Mouse (Mus musculus) brain, embryonic 14.5 days (tissue): Measurements from ENCODE around the gene 2510009E07Rik. TPM values are rescaled to one million over a fixed set of nuclear protein-coding genes. Genes with fewer than 3 reads are reported as not detected.

Experiments
- DNase-seq: peaks from one replicate; pipeline ENCODE4 v3.0.0-alpha.2; 2011; ENCODE audit warnings: low read depth
- CTCF ChIP-seq: fragments of 200-500 bp; IDR thresholded peaks from 2 replicates; pipeline ENCODE4 v1.5.1; 2012; ENCODE audit warnings: inconsistent platforms, mild to moderate bottlenecking, moderate library complexity, borderline replicate concordance; ENCODE audit not compliant: insufficient read depth, insufficient read length; ENCODE audit errors: extremely low read depth
- POLR2A ChIP-seq: fragments of 200-500 bp; IDR thresholded peaks from 2 replicates; pipeline ENCODE4 v1.6.1; 2012; ENCODE audit warnings: mild to moderate bottlenecking, inconsistent platforms, borderline replicate concordance; ENCODE audit not compliant: poor library complexity, insufficient read depth, insufficient read length, severe bottlenecking; ENCODE audit errors: extremely low read depth
- polyA plus RNA-seq: library from polyadenylated mRNA; depleted of rRNA; stranded (reverse); fragments of >200 nt; gene quantifications from 2 replicates; pipeline ENCODE4 v1.2.3, GENCODE M21; 2012; rRNA removed

2510009E07Rik gene
- polyA plus RNA-seq, 1 experiment, result 57.0 TPM

DNA sequence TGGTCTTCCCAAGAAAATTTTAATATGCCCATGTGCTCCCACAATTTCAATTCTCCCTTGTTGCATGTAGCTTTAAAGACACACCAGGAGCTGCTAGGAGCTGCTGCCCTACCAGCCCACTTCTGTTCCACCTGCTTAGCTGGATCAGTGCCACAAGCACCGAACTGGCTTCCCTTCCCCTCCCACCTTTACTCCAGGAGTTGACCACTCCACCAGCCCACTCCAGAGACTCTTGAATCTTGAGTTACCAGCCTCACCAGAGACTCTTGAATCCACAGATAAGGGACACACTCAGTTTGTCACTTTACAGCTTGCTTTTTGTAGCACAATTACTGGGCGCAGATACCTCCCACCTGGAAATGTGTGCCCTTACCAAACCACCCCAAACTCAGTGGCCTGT lies 73.8 kb downstream of the 2510009E07Rik start:
- DNase-seq, result no peak
- TF ChIP-seq POLR2A (no peak), CTCF (no peak)

DNA sequence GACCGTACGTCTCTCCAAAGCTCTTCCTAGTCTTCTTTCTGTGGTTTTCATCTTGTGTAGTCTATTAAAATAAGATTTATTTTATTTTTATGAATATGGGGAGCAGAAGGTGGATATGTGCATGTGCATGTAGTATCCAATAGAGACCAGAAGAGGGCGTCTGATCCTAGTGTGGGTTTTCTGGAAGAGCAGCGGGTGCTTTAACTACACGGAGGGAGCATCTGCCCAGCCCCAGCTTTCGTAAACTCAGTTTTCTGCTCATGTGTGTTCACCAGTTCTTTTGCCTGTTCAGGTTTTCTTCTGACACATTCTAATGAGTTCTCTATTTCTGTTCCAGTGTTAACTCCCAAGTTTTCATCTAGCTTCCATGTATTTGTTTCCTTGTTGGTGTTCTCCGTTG lies 78.7 kb downstream of the 2510009E07Rik start:
- TF ChIP-seq POLR2A (no peak), CTCF (peak; percentile 54; the same call in 1 of the 2 replicates)
- peak; percentile 59 for DNase-seq

DNA sequence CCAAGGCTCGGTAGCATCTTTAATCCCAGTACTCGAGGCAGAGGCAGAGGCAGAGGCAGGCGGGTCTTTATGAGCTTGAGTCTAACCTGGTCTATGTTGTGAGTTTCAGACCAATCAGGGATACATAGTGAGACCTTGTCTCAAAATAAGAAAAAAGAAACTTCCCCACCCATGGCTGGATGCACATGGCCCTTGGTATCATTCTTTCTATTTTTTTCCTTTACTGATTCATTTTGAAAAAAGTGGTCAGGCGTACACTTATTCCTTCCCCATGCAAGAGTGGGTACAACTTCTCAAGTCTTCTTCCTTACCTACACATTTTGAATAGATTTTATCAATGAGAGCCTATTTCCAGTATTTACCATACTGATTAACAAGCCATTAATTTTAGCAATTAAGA lies 84.0 kb downstream of the 2510009E07Rik start:
- TF ChIP-seq POLR2A, result no peak
- TF ChIP-seq CTCF, result no peak
- no peak for DNase-seq

DNA sequence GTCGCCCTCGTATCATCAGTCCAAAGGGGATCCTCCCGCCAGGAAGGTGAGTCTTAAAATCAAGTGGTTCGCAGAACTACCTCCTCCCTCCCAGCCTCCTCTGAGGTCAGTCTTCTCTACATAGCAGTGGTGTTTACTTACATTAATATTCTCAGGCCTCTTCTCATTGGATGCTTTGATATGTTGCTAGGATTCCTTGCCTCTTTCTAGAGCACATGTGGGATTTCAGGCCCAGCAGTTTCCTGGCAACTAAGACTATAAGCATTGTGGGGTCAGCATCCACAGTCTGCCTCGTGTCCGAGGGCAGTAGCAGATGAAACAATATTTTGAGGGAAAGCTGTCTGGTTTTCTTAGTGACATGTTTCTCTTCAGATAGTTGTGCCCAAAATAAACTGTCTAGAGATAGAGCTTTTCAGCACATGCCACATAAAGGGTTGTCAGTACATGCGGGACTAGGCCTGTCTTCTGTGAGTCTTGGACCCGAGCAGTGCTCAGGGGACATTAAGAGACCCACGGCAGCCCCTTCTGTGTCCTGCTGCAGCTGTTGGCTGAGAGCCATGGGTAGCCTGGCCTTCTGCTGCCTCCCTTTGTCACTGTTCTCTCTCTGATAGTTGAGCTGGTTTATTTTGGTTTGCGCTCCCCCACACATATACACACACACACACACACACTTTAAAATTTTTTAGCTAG lies 86.1 kb downstream of the 2510009E07Rik start:
- peak; percentile 74 for DNase-seq
- no peak for TF ChIP-seq CTCF
- no peak for TF ChIP-seq POLR2A

DNA sequence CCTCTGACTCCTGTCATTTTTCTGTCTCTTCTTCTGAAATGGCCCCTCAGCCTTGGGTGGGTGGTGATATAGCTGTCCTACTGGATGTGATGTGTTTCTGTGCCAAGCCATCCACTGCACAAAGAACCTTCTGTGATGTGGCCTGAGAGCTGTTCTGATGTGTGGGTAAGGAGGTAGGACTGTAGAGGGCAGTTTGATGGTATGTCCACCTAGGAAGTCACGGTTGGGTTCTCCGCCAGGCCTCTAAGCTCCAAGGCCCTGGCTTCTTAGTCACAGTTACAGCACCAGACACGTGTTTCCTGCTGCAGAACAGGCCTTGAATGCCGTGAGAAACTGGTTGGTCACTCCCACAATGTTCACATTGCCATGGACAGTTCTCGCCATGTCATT lies 86.8 kb downstream of the 2510009E07Rik start:
- no peak for TF ChIP-seq POLR2A
- no peak for TF ChIP-seq CTCF
- no peak for DNase-seq

DNA sequence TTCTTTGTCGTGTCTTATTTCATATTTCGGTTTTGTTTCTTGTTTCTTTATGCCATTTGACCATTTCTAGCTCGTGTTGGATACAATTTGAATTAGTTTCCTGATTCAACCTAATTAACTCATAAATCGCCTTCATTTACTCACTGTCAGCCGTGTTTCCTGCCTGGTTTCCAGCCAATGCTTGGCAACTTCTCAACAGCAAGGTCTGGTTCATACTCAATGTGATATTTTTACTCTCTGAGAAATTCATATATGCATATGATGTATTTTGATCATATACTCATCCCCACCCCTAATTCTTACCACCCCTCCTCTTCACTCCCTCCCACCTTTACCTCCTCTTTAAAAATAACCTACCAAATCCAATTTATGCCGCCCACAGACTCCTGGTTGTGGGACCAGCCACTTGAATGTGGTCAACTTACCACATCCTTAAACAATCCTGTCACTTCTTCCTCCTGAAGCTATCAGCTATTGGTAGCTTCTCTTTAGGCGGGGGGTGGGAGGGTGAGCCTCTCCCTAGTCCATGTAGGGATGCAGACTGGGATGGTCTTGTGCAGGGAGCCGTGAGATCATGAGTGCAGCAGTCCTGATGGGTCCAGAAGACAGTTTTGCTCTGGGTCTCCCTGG lies 87.3 kb downstream of the 2510009E07Rik start:
- TF ChIP-seq POLR2A (no peak), CTCF (no peak)
- peak; percentile 29 for DNase-seq

DNA sequence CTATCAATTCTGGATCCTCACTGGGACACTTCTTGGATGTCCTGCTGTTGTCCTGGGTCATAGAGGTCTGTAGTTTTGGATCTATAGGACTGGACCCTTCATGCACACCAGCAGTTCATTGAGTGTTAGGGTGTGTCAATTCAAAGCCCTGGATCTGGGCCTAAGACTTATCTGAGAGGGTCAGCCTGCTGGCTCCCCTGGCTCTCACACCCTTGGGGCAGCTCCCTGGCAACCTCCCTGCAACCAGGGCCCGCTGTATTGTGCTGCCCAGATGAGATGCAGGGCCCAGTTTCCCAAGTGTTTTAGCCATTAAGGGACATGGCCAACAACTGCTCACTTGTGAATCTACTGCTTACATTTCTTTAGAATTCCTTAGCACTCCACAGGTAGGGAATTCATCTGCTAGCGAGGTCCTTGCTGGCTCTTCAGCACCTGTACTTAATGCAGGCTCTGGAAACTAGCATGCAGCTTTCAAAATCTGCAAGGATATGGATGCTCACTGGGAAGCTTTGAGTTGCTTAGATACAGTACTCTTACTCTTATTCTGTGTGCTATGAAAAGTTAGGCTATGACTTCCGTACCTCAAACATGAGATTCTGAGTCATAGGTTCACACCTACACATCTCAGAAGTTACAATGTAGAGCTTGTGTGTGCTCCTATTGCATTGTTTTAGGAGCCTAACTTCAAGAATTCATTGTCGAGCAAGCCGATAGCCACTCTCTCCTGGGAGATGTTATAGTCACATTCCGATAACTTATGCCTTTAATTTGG lies 88.0 kb downstream of the 2510009E07Rik start:
- TF ChIP-seq POLR2A (no peak), CTCF (no peak)
- DNase-seq, result no peak

DNA sequence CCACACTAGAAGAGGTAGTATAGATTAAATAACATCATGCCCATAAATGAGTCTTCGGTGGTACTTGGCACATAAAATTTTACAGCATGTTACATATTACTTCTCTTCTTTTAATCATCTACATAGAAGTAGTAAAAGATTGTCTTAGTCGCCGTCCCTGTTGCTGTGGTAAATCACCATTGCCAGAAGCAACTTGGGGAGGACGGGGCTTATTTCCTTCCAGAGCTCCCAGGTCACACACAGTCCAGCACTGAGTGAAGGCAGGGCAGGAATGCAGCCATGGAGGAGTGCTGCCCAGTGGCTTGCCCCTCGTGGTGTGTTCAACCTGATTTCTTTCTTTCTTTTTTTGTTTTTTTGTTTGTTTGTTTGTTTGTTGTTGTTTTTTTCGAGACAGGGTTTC lies 90.1 kb downstream of the 2510009E07Rik start:
- TF ChIP-seq CTCF (no peak), POLR2A (no peak)
- DNase-seq, result no peak

Other genes starting within 250 kb of the 2510009E07Rik start
- gene Ehhadh, start 93.1 kb upstream of the 2510009E07Rik start, polyA plus RNA-seq, result 1.5 and 1.9 TPM in 2 replicates
- gene Map3k13, start 99.7 kb upstream of the 2510009E07Rik start, polyA plus RNA-seq, result 7.8 and 13.2 TPM in 2 replicates